Mouse (Mus musculus) bone marrow macrophage, adult 2 months (primary cell): ENCODE results near the gene Nav1.

Experiments
- CTCF ChIP-seq: IDR thresholded peaks from 2 replicates; pipeline ENCODE4 v1.5.1; 2012; ENCODE audit warnings: low read depth, mild to moderate bottlenecking, low read length, moderate library complexity
- POLR2A ChIP-seq: IDR thresholded peaks from 2 replicates; pipeline ENCODE4 v1.6.1; 2012; ENCODE audit warnings: mild to moderate bottlenecking, low read depth, low read length, borderline replicate concordance

DNA sequence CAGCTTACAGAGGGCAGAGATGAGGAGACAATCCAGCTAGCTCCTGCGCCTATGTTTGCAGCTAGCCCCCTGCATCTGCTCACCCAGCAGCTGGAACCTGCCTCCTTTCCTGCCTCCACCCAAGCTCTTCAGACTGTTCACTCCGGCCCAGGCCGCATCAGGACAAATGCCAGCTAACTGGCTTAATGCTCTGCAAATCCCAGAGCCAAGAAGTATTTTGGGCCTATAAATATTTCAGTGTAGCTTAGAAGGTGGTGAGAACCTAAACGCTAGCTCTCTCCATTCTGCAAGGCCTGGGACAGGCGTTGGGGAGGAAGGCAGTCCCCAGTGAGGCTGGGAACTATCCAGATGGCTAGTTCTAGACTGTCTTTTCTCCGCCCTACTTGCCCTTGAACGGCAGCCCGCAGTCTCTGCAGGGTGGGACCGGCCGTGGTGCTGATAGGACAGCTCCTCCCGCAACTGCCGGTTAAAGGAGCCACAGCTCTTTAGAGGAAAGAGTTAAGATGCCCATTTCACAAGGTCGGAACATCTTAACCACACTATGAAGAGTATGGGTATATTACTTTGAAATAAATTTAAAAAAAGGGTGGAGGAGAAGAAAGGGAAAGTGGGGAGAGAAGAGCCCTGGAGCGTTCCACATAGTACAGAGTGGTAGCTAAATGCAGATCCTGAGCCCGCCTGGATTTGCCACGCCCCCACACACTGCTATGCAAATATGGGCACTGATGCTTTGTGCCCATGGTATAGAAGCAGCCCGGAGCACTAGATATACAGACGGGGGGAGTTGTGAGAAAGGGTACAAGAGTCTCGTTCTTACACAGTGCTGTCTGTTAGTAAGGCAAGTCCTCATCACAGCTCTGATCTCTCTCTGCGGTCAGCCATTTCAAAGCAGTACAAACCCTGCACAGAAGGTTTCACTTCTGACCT lies 8.9 kb upstream of the Nav1 start:
- TF ChIP-seq CTCF (no peak), POLR2A (no peak)
